Mouse (Mus musculus) adrenal gland, adult (tissue): ENCODE measurements around the gene Zfand2a.

ENCODE experiments used
- DNase-seq, 2 experiments: peaks; one replicate each; pipeline ENCODE4 v3.0.0; 2022 to 2023; ENCODE audit warnings: low spot score in 1 of 2; ENCODE audit not compliant: inconsistent age in 2 of 2

The Zfand2a gene

GRCm38 (mm10) chr5:139432747-139433508, 51.4 kb downstream of the Zfand2a start:
- DNase-seq: no peak

DNA sequence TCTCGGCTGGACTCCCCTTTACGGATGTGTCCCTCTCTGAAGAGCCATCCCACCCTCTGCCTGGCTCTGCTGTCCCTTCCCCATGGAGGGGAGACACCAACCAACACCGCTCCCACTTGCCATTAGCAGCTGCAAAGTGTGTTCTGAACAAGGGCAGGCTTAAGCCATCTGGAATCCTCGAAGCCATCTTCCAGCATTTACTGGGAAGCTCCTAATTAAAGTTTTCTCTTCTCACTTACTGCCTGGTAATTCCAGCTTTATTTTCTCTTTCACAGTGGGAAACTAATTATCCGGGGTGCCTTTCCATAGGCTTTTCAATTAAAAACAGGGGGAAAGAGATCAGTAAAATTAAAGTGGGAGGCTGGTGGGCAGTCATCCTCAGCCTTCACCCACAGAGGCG, 52.0 kb downstream of the Zfand2a start:
- DNase-seq: no peak

- DNase-seq: peak in 1 of 2 experiments; percentile 45
Observed at GRCm38 (mm10) chr5:139429818-139430341, 54.5 kb downstream of the Zfand2a start.

DNA sequence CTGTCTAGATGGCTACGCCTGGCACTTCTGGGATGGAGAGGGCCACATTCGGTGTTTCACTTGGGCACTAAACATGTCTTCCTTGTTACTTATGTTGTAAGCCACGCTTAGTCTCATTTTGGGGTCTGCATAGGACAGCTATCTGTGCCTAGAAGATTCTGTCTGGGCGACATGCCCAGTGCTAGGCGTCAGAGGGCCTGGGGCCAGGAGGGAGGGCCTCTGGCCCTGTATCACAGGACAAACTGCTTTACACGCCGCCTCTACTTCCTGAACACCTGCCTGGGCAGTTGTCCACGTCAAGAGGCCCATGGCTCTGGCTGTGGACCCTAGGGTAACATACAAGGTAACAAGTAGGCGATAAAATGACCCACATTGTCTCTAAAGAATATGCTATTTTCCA, 56.4 kb downstream of the Zfand2a start:
- no peak for DNase-seq

DNA sequence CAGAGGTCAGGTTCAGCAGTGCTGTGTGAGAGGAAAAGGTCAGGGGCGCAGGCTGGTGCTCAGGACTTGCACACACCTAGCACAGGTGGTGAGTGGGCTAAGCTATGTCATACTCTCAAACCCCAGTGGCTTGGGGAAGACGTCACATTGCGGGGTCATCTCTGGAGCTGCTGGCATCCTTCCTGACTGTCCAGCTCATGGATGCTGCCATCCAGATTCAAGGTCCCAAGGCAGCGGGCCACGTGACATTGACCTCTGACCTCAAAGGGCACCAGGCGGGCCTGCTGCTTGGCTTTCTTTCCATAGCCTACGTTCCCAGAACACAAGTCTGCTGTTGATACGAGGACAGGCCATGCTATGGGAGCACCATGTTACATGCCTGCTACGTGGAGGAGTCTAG, 57.3 kb downstream of the Zfand2a start:
- peak in 1 of 2 experiments; percentile 65 for DNase-seq

GRCm38 (mm10) chr5:139425198-139425597, 59.2 kb downstream of the Zfand2a start:
- no peak for DNase-seq

- DNase-seq: peak; percentile 52 to 77
Observed at GRCm38 (mm10) chr5:139423026-139423865, 61.1 kb downstream of the Zfand2a start, which contains the start of gene Gper1. Gene Gper1 (plus strand): TSS chr5:139423151.
